Mouse (Mus musculus): ENCODE results near the gene Capn15. TPM values are rescaled to one million over a fixed set of nuclear protein-coding genes. Genes with fewer than 3 reads are reported as not detected.

Capn15 gene
- total and polyA plus RNA-seq, 2 experiments from 2014 or later: 6.0 to 7.4 TPM

DNA sequence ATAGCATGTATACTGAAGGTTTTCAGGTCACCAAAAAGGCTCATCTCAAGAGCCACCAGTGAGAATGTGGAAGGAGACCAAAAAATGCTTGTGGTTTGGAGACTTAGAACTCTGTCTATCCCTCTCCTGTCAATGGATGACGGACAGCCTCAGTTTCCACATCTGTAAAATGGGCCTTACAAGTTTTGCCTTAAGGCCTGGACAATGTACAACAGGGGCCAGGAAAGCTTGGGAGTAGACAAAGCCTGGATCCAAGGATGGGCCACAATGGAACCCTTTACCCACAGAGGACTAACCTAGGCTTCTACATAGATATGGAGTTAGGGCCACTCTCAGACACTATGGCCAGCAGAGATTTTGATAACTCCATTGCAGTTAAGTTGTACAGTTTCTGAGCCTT, 1.5 kb downstream of the Capn15 start:
- H3K27me3 ChIP-seq (ENCODE audit: control insufficient read depth, insufficient read depth, low read length): no peaks in the 10 kb centered on the region
- ATAC-seq (ENCODE audit: insufficient read depth, low read depth) (no peak), DNase-seq (ENCODE audit: low spot score) (no peak)
- peak overlapping the region; percentile 85; the same call in 1 of the 2 replicates for H3K9ac ChIP-seq (replicated peaks; ENCODE audit: low read depth, low read length)
- no peaks in the 10 kb centered on the region for H3K9me3 ChIP-seq (replicated peaks; ENCODE audit: control insufficient read depth, low read length)
- H3K4me3 ChIP-seq (ENCODE audit: low read depth, low read length): 0 out of 2 replicates have a peak overlapping the region, but pooled peaks have one; percentile 90
- peak overlapping the region; percentile 79 for H3K4me2 ChIP-seq (ENCODE audit: low read depth, low read length)
- no peak overlapping the region for H3K27ac ChIP-seq (ENCODE audit: low read depth)
- H3K4me1 ChIP-seq (ENCODE audit: control insufficient read depth, insufficient read depth): peaks cover 23% of the 10 kb centered on the region
- TF ChIP-seq EP300 (IDR thresholded peaks at IDR 0.05; ENCODE audit: low read depth): no peak
- WGBS: 97% methylated on average over 1 of the region's 1 CpGs
- H3K36me3 ChIP-seq (replicated peaks; ENCODE audit: control insufficient read depth, insufficient read depth, low read length): no peaks in the 10 kb centered on the region

DNA sequence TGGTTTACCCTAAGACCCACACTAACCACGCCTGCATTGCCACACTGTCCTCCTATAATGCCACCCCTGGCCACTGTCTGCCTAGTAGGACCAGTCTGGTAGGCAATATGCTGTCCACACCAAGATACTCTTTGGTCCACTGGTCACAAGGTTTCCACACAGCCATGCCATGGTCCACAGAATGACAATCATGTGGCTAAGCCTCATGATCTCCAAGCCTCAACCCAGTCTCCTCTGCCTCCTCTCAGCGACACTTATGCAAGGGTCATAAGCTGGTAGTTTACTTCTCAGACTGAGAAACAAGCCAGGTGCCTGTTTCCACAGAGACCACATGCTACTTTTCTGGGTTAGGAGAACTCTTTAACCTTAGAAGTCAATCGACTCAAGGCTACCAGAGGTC, 2.7 kb downstream of the Capn15 start:
- H3K4me1 ChIP-seq (ENCODE audit: control insufficient read depth, insufficient read depth): peaks cover 23% of the 10 kb centered on the region
- H3K9ac ChIP-seq (replicated peaks; ENCODE audit: low read depth, low read length): no peak overlapping the region
- no peak overlapping the region for H3K4me3 ChIP-seq (ENCODE audit: low read depth, low read length)
- H3K27me3 ChIP-seq (ENCODE audit: control insufficient read depth, insufficient read depth, low read length): no peaks in the 10 kb centered on the region
- no peaks in the 10 kb centered on the region for H3K36me3 ChIP-seq (replicated peaks; ENCODE audit: control insufficient read depth, insufficient read depth, low read length)
- TF ChIP-seq CTCF (IDR thresholded peaks at IDR 0.05; ENCODE audit: low read depth) (no peak), EP300 (IDR thresholded peaks at IDR 0.05; ENCODE audit: low read depth) (no peak)
- ATAC-seq (ENCODE audit: insufficient read depth, low read depth) (no peak), DNase-seq (ENCODE audit: low spot score) (no peak)
- 92% methylated on average over 3 of the region's 3 CpGs for WGBS
- H3K4me2 ChIP-seq (ENCODE audit: low read depth, low read length): no peak overlapping the region
- H3K27ac ChIP-seq (ENCODE audit: low read depth): no peak overlapping the region
- H3K9me3 ChIP-seq (replicated peaks; ENCODE audit: control insufficient read depth, low read length): no peaks in the 10 kb centered on the region

DNA sequence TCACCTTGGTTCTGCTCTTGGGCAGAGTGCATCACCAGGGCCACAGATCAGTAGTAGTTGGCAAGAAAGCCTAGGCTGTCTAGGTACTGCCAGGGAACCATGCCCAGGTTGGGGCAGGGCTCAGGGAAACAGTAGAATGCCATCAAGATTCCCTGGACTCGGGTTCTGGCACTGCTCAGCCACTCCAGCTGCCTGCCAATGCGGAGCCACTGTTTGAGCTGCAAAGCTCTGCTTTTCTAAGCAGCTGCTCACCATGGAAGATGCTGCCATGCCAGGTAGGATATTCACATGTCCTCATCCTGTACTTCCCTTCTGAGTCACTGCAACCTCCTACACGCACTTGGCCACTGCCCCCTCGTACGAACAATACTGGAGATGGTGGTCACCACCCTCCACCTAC, 4.7 kb downstream of the Capn15 start:
- TF ChIP-seq CTCF (IDR thresholded peaks at IDR 0.05; ENCODE audit: low read depth) (no peak), EP300 (IDR thresholded peaks at IDR 0.05; ENCODE audit: low read depth) (no peak)
- H3K9ac ChIP-seq (replicated peaks; ENCODE audit: low read depth, low read length): no peak overlapping the region
- ATAC-seq (ENCODE audit: insufficient read depth, low read depth) (no peak), DNase-seq (ENCODE audit: low spot score) (no peak)
- no peaks in the 10 kb centered on the region for H3K9me3 ChIP-seq (replicated peaks; ENCODE audit: control insufficient read depth, low read length)
- WGBS: 73% methylated on average over 5 of the region's 5 CpGs
- H3K36me3 ChIP-seq (replicated peaks; ENCODE audit: control insufficient read depth, insufficient read depth, low read length): no peaks in the 10 kb centered on the region
- H3K4me1 ChIP-seq (ENCODE audit: control insufficient read depth, insufficient read depth): peaks cover 23% of the 10 kb centered on the region
- no peak overlapping the region for H3K4me2 ChIP-seq (ENCODE audit: low read depth, low read length)
- H3K27me3 ChIP-seq (ENCODE audit: control insufficient read depth, insufficient read depth, low read length): no peaks in the 10 kb centered on the region
- no peak overlapping the region for H3K4me3 ChIP-seq (ENCODE audit: low read depth, low read length)
- H3K27ac ChIP-seq (ENCODE audit: low read depth): no peak overlapping the region

DNA sequence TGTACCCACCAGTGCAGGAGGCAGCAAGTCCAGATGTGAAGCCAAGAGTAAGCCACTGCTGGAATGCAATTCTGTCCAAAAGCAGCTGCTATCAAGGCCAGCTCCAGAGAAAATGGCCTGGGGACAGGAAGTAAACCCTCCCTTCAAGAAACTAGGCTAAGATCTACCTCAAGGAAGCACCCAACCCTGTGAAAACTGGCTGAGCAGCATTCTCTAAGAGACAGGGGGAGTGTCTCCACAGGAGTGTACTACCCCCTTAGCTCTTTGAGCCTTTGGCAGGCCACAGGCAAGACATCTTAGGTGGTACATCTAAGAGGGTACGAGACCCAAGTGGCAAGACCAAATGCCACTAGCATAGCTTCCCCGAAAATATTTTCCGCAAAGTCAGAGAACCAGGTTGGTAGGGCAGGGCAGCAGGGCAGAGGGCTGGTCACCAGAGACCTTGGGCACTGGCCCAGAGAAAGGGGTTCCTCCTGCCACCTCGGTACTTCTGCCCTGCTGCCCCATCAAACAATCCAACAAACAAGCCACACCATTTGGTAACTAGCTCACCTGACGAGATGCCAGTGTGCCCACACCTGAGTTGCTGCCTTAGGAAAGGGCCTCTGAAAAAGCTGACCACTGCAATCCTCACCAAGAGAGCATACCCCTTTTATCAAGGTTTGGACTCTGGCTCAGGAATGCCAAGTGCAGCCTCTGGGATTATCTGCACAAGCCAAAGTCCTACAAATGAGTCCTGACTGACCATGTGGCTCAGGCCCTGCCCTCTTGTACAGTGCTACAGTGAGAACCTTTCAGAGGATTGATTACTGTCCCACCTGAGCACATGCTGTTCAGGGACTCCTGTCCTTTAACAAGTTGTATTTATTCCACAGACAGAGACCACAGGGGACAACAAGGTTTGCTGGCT, 5.5 kb downstream of the Capn15 start:
- ATAC-seq (ENCODE audit: insufficient read depth, low read depth): no peak
- Histone ChIP-seq H3K4me1 (ENCODE audit: control insufficient read depth, insufficient read depth) (peaks cover 23% of the 10 kb centered on the region), H3K36me3 (replicated peaks; ENCODE audit: control insufficient read depth, insufficient read depth, low read length) (no peaks in the 10 kb centered on the region), H3K9me3 (replicated peaks; ENCODE audit: control insufficient read depth, low read length) (no peaks in the 10 kb centered on the region), H3K9ac (replicated peaks; ENCODE audit: low read depth, low read length) (no peak overlapping the region), H3K4me3 (ENCODE audit: low read depth, low read length) (no peak overlapping the region), H3K4me2 (ENCODE audit: low read depth, low read length) (no peak overlapping the region), H3K27ac (ENCODE audit: low read depth) (no peak overlapping the region), H3K27me3 (ENCODE audit: control insufficient read depth, insufficient read depth, low read length) (no peaks in the 10 kb centered on the region)
- TF ChIP-seq EP300 (IDR thresholded peaks at IDR 0.05; ENCODE audit: low read depth) (no peak), CTCF (IDR thresholded peaks at IDR 0.05; ENCODE audit: low read depth) (no peak)
- DNase-seq (ENCODE audit: low spot score): no peak
- 77% methylated on average over 5 of the region's 5 CpGs for WGBS

DNA sequence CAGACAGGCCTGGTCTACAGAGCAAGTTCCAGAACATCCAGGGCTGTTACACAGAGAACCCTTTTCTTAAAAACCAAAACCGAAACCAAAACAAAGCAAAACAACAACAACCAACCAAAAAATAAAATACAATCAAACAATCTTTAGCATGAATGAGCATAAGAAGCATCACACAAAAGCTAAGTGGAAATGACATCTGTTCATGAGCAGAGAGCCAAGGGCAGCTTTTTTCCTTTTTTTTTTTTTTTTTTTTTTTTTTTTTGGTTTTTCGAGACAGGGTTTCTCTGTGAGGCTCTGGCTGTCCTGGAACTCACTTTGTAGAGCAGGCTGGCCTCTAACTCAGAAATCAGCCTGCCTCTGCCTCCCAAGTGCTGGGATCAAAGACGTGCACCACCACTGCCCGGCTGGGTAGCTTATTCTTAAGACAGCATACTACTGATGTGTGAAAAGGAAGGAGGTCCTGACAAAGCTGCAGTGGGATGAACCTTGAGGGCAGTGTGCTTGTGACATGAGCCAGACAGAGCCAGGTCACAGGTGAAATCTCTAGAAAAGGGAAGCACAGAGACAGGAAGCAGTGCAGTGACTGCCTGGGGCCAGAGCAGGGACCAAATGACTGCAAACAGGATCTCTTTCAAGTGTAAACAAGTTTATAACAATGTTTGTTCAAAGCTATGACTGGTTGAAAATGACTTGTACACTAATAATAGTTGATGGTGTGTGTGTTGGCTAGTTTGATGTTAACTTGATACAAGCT, 14.5 kb downstream of the Capn15 start:
- Histone ChIP-seq H3K4me2 (ENCODE audit: low read depth, low read length) (no peak overlapping the region), H3K4me3 (ENCODE audit: low read depth, low read length) (no peak overlapping the region), H3K36me3 (replicated peaks; ENCODE audit: control insufficient read depth, insufficient read depth, low read length) (no peaks in the 10 kb centered on the region), H3K27me3 (ENCODE audit: control insufficient read depth, insufficient read depth, low read length) (no peaks in the 10 kb centered on the region), H3K9ac (replicated peaks; ENCODE audit: low read depth, low read length) (no peak overlapping the region), H3K9me3 (replicated peaks; ENCODE audit: control insufficient read depth, low read length) (no peaks in the 10 kb centered on the region), H3K27ac (ENCODE audit: low read depth) (no peak overlapping the region), H3K4me1 (ENCODE audit: control insufficient read depth, insufficient read depth) (peaks cover 12% of the 10 kb centered on the region)
- no peak for TF ChIP-seq EP300 (IDR thresholded peaks at IDR 0.05; ENCODE audit: low read depth)
- no peak for TF ChIP-seq CTCF (IDR thresholded peaks at IDR 0.05; ENCODE audit: low read depth)
- ATAC-seq (ENCODE audit: insufficient read depth, low read depth) (no peak), DNase-seq (ENCODE audit: low spot score) (no peak)
- WGBS: 79% methylated on average over 4 of the region's 4 CpGs
